Mouse (Mus musculus): ENCODE measurements around the gene Znhit6.

GRCm38 (mm10) chr3:145625546-145625945, 49.5 kb downstream of the Znhit6 start:
- TF ChIP-seq TAL1 (IDR thresholded peaks at IDR 0.05; ENCODE audit: low read length) = 0 out of 3 replicates have a peak, but pooled peaks have one; percentile 15
- no peak for TF ChIP-seq GATA1 (IDR thresholded peaks at IDR 0.05; ENCODE audit: low read length)
